Mouse (Mus musculus) telencephalon, adult 2 months (tissue): ENCODE measurements around the gene Zfp810.

Source experiments
- DNase-seq: peaks from one replicate; pipeline ENCODE4 v3.0.0-alpha.2; 2011; ENCODE audit warnings: low read depth, low spot score

Zfp810 gene

GRCm38 (mm10) chr9:22260092-22260422 lies 47.4 kb downstream of the Zfp810 start:
- DNase-seq = no peak

DNA sequence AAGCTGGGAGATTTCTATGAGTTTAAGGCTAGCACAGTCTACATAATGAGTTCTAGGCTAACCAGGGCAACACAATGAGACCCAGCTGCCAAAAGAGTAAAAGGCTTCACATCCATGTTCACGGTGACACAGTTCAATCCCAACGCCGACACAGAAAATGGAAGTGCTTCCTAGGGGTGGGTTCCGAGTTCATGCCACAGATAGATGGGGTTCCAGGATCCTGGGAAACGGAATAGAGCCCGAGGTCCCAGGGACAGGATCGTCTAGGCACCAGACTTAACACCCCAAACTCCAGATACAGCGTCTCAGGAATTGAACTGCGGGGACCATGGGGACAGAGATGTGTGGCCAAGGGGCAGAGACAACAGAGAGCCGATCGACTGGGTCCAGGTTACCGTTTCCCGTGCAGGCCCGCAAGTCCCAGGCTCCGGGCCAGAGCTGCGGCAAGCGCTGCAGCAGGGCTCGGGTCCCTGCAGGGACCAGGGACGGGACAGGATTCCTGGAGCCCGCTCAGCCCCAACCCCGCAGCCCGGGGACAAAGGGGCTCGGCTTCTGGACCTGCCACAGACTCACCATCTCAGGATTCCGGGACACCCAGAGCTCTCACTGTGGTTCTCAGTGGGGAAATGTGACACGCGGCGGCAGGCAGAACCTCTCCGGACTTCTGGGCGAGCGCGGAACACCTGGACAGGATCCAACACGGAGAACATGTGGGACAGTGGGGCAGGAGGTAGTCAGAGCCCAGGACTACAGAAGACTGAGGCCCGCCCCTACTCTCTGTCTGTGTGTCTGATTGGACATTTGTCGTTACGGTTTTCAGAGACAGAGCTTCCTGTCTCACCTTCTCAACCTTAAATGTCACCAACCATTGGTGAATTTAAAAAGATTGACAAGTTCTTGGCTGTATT lies 48.0 kb downstream of the Zfp810 start, which contains the start of gene Zfp599:
Gene Zfp599 (minus strand): TSS at position 712 of the 908 bp plus-strand sequence.
- peak; percentile 85 for DNase-seq

DNA sequence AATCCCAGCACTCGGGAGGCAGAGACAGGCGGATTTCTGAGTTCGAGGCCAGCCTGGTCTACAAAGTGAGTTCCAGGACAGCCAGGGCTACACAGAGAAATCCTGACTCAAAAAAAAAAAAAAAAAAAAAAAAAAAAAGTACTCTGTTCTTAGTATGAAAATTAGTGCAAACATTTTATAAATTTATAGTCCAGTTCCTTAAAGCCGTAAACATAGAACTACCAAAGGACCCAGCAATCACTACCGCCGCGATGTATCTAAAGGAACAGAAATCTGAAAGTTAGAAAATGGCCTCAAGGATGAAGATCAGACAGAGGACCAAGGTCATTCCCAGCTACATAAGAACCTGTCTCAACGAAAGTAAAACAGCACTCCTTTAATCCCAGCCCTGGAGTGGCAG lies 48.7 kb downstream of the Zfp810 start:
- no peak for DNase-seq

GRCm38 (mm10) chr9:22256579-22256978 lies 50.9 kb downstream of the Zfp810 start:
- no peak for DNase-seq

GRCm38 (mm10) chr9:22244242-22244641 lies 63.2 kb downstream of the Zfp810 start:
- DNase-seq = no peak

GRCm38 (mm10) chr9:22240001-22240400 lies 67.4 kb downstream of the Zfp810 start:
- DNase-seq = no peak

GRCm38 (mm10) chr9:22230556-22230955 lies 76.9 kb downstream of the Zfp810 start:
- no peak for DNase-seq

- DNase-seq = no peak
Observed at GRCm38 (mm10) chr9:22230061-22230460, 77.4 kb downstream of the Zfp810 start.

- no peak for DNase-seq
Observed at GRCm38 (mm10) chr9:22229386-22230026, 77.9 kb downstream of the Zfp810 start.

- DNase-seq = no peak
Observed at GRCm38 (mm10) chr9:22226846-22227245, 80.6 kb downstream of the Zfp810 start.
